In genomic region chr3:122704209-122704608, GRCm38 (mm10) we compare ENCODE assay signal across 11 mouse cellular contexts. TPM values are rescaled to one million over a fixed set of nuclear protein-coding genes. Genes with fewer than 3 reads are reported as not detected.
DNase-seq lines count a peak whose midpoint lies in the region; ATAC-seq lines count a peak whose summit lies in the region.
"Had no signal": no experiment of that assay in that cellular context is flagged by ENCODE, and none has a peak within 500 bp of the region (broad histone marks: within the 10 kb centered on the region; RNA-seq: fewer than 3 reads in every experiment).

No protein-coding gene starts in this region.

- no peaks in the 10 kb centered on the region for H3K27me3 ChIP-seq in liver, embryonic 15.5 days
- H3K27me3 ChIP-seq: forebrain, embryonic 15.5 days had no signal

- no peak overlapping the region for H3K27ac ChIP-seq in liver, embryonic 15.5 days (replicated peaks)
- H3K27ac ChIP-seq: forebrain, embryonic 15.5 days had no signal

- no peak overlapping the region for H3K4me3 ChIP-seq in liver, embryonic 15.5 days (replicated peaks)
- H3K4me3 ChIP-seq: forebrain, embryonic 15.5 days had no signal

- DNase-seq in left cerebral cortex, postnatal 4 days: peak; percentile 13
- DNase-seq in left cerebral cortex, postnatal 14 days (ENCODE audit: low spot score in 2 of 2): no peak
- peak; percentile 50 for DNase-seq in embryo, embryonic 11 days
- peak; percentile 34 for DNase-seq in retina, embryonic 14.5 days (ENCODE audit: low spot score)
- no peak for DNase-seq in thymus, postnatal 14 days
- DNase-seq in right cerebral cortex, postnatal 14 days: no peak
- no peak for DNase-seq in adrenal gland, postnatal 36 days
- DNase-seq: cerebellum, adult 2 months; kidney, adult 2 months had no signal

- H3K9ac ChIP-seq in liver, embryonic 15.5 days: no peak overlapping the region
- H3K9ac ChIP-seq: forebrain, embryonic 15.5 days had no signal

- H3K4me1 ChIP-seq in liver, embryonic 15.5 days (replicated peaks): no peaks in the 10 kb centered on the region
- H3K4me1 ChIP-seq: forebrain, embryonic 15.5 days had no signal

- H3K4me2 ChIP-seq in liver, embryonic 15.5 days: no peak overlapping the region
- H3K4me2 ChIP-seq: forebrain, embryonic 15.5 days had no signal

- intact Hi-C loops in left cerebral cortex, postnatal 4 days (cut with DNase I): no loop called here
- intact Hi-C loops in left cerebral cortex, postnatal 14 days (cut with DNase I): no loop called here

- no peaks in the 10 kb centered on the region for H3K36me3 ChIP-seq in liver, embryonic 15.5 days (replicated peaks)
- H3K36me3 ChIP-seq: forebrain, embryonic 15.5 days had no signal

- 14% methylated on average over 6 of the region's 6 CpGs for WGBS in liver, embryonic 15.5 days (ENCODE audit: insufficient replicate concordance)

- H3K9me3 ChIP-seq in liver, embryonic 15.5 days (replicated peaks): no peaks in the 10 kb centered on the region
- H3K9me3 ChIP-seq: forebrain, embryonic 15.5 days had no signal

- ATAC-seq in liver, embryonic 15.5 days (ENCODE audit: insufficient read depth): 0 out of 2 replicates have a peak, but pooled peaks have one; percentile 31
- ATAC-seq: forebrain, embryonic 15.5 days had no signal

RNA-seq across cellular contexts. Expression of gene Pde5a, which starts 24.5 kb away (rescaled TPM):
- 10 to 100 TPM; 13.1 to 13.7 TPM for total RNA-seq in left cerebral cortex, postnatal 4 days (2021)
- total RNA-seq in left cerebral cortex, postnatal 14 days (2021): 10 to 100 TPM; 11.1 to 11.2 TPM
- 0.99 and 1.2 TPM in 2 replicates for polyA plus RNA-seq in liver, embryonic 15.5 days (2015; fragmentation: Nextera tagmentation; extraction: Ambion mirVana)
- 10 to 100 TPM; 36.0 to 58.0 TPM for total RNA-seq in adrenal gland, postnatal 36 days (2021)

Comparison
In these comparisons a context has a peak if more than half of its experiments do, and no peak if none do; other contexts are left out.
1. DNase-seq: peak in left cerebral cortex, postnatal 4 days (single experiment), embryo, embryonic 11 days (single experiment) and retina, embryonic 14.5 days (single experiment); none in left cerebral cortex, postnatal 14 days (0 of 2), thymus, postnatal 14 days (single experiment), right cerebral cortex, postnatal 14 days (single experiment) and adrenal gland, postnatal 36 days (0 of 2).